16 mouse cellular contexts compared by ENCODE assay signal in the genomic region with DNA sequence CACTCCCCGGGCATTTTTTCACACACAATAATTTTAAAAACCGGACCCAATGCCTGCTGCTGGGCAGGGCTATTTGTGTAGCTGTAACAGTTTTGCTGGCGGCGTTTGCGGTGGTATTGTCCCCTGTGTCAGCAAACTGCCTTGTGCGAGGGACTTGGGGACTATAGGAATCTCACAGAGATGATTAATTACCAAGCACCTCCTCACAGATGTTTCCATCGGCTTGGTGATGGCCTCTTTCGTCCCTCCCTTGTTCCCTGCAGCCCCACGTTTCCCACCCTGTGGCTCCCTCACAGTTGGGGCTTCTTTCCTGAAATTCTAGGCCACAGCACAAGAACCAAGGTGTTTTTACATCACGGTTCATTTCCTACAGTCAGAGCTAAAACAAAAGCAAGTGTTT.
DNase-seq lines count a peak whose midpoint lies in the region; ATAC-seq and TF ChIP-seq lines count a peak whose summit lies in the region.
"Had no signal": no experiment of that assay in that cellular context is flagged by ENCODE, and none has a peak within 500 bp of the region (broad histone marks: within the 10 kb centered on the region; RNA-seq: fewer than 3 reads in every experiment).

No protein-coding gene starts in this region.

- DNase-seq in frontal cortex, postnatal 25 days (ENCODE audit: low spot score in 2 of 2) = no peak
- DNase-seq in midbrain, embryonic 11.5 days (ENCODE audit: low spot score, missing footprints) = peak; percentile 86
- no peak for DNase-seq in limb, embryonic 10.5 days (ENCODE audit: low spot score)
- DNase-seq in layer of hippocampus, adult 2 months (ENCODE audit: low spot score in 2 of 2) = no peak
- no peak for DNase-seq in cerebellum, adult 8-10 months
- no peak for DNase-seq in layer of hippocampus, adult 9-10 months (ENCODE audit: low spot score)
- DNase-seq: B cell, adult 2 months; cerebellum, adult 18-20 months; embryo, embryonic 11 days; gastrocnemius, postnatal 10 days; right cerebral cortex, postnatal 14 days had no signal

- 47% methylated on average over 10 of the region's 10 CpGs for WGBS in midbrain, embryonic 11.5 days
- 22% methylated on average over 10 of the region's 10 CpGs for WGBS in midbrain, embryonic 16.5 days
- WGBS in limb, embryonic 10.5 days = 54% methylated on average over 10 of the region's 10 CpGs

- peaks cover 10% of the 10 kb centered on the region for H3K4me1 ChIP-seq in midbrain, embryonic 11.5 days (ENCODE audit: control insufficient read depth, insufficient read depth, low read length)
- H3K4me1 ChIP-seq in midbrain, embryonic 16.5 days (ENCODE audit: control insufficient read depth, insufficient read depth, low read length) = peaks cover 9% of the 10 kb centered on the region; the same call in 1 of the 2 replicates
- peaks cover 17% of the 10 kb centered on the region for H3K4me1 ChIP-seq in limb, embryonic 10.5 days
- H3K4me1 ChIP-seq: liver, embryonic 12.5 days had no signal

- no peak overlapping the region for H3K4me3 ChIP-seq in midbrain, embryonic 11.5 days (ENCODE audit: low read depth, low read length)
- no peak overlapping the region for H3K4me3 ChIP-seq in midbrain, embryonic 16.5 days (ENCODE audit: low read depth, low read length)
- no peak overlapping the region for H3K4me3 ChIP-seq in limb, embryonic 10.5 days
- no peak overlapping the region for H3K4me3 ChIP-seq in layer of hippocampus, adult 2 months
- H3K4me3 ChIP-seq: liver, embryonic 12.5 days had no signal

- no peak overlapping the region; the same call in 1 of the 2 replicates for H3K27ac ChIP-seq in midbrain, embryonic 11.5 days (ENCODE audit: low read depth, low read length)
- H3K27ac ChIP-seq in midbrain, embryonic 16.5 days (ENCODE audit: low read length) = no peak overlapping the region
- peak overlapping the region; percentile 30; the same call in 1 of the 2 replicates for H3K27ac ChIP-seq in limb, embryonic 10.5 days
- no peak overlapping the region for H3K27ac ChIP-seq in layer of hippocampus, adult 2 months
- H3K27ac ChIP-seq: liver, embryonic 12.5 days had no signal

- no peak for TF ChIP-seq CTCF in layer of hippocampus, adult 2 months (conservative IDR thresholded peaks at IDR 0.05)

- ATAC-seq in frontal cortex, adult (ENCODE audit: low TSS enrichment) = peak; percentile 33; the same call in 1 of the 2 replicates
- ATAC-seq in midbrain, embryonic 11.5 days (ENCODE audit: low FRiP score) = no peak
- ATAC-seq in midbrain, embryonic 16.5 days = no peak
- ATAC-seq: inflammation-experienced regulatory T-cells, adult 6 months; liver, embryonic 12.5 days had no signal

- no peak overlapping the region for H3K4me2 ChIP-seq in midbrain, embryonic 11.5 days
- H3K4me2 ChIP-seq in midbrain, embryonic 16.5 days (ENCODE audit: low read length) = no peak overlapping the region
- H3K4me2 ChIP-seq: liver, embryonic 12.5 days had no signal

- H3K9ac ChIP-seq in midbrain, embryonic 11.5 days (ENCODE audit: low read length) = no peak overlapping the region
- H3K9ac ChIP-seq in midbrain, embryonic 16.5 days (ENCODE audit: low read depth, low read length) = no peak overlapping the region
- H3K9ac ChIP-seq: liver, embryonic 12.5 days had no signal

- no peaks in the 10 kb centered on the region for H3K36me3 ChIP-seq in midbrain, embryonic 11.5 days (ENCODE audit: control insufficient read depth, insufficient read depth, low read length)
- no peaks in the 10 kb centered on the region for H3K36me3 ChIP-seq in midbrain, embryonic 16.5 days (ENCODE audit: control insufficient read depth, insufficient read depth, low read length)
- no peaks in the 10 kb centered on the region for H3K36me3 ChIP-seq in limb, embryonic 10.5 days
- H3K36me3 ChIP-seq: G1E; liver, embryonic 12.5 days had no signal

- no peaks in the 10 kb centered on the region for H3K9me3 ChIP-seq in midbrain, embryonic 11.5 days (ENCODE audit: control insufficient read depth, low read length)
- H3K9me3 ChIP-seq in midbrain, embryonic 16.5 days (replicated peaks; ENCODE audit: control insufficient read depth, low read length, poor library complexity, severe bottlenecking) = no peaks in the 10 kb centered on the region
- H3K9me3 ChIP-seq in limb, embryonic 10.5 days (replicated peaks) = no peaks in the 10 kb centered on the region
- H3K9me3 ChIP-seq: liver, embryonic 12.5 days had no signal

- no peaks in the 10 kb centered on the region for H3K27me3 ChIP-seq in midbrain, embryonic 11.5 days (ENCODE audit: control insufficient read depth, insufficient read depth, low read length)
- no peaks in the 10 kb centered on the region for H3K27me3 ChIP-seq in midbrain, embryonic 16.5 days (ENCODE audit: control insufficient read depth, insufficient read depth, low read depth, low read length)
- no peaks in the 10 kb centered on the region for H3K27me3 ChIP-seq in limb, embryonic 10.5 days (ENCODE audit: low read depth, poor library complexity, severe bottlenecking)
- H3K27me3 ChIP-seq: liver, embryonic 12.5 days had no signal
